Mouse (Mus musculus) kidney, postnatal 25 days (tissue): ENCODE measurements around the gene Dcaf8.

ENCODE experiments used
- DNase-seq, 2 experiments: peaks; one replicate each; pipeline ENCODE4 v3.0.0; 2021; ENCODE audit warnings: mixed read lengths in 2 of 2

Dcaf8 gene

GRCm38 (mm10) chr1:172147835-172148278 lies at the start of gene Dcaf8:
Gene Dcaf8, plus strand, starts transcription at chr1:172148084.
- DNase-seq: peak; percentile 96 to 99

- peak; percentile 93 for DNase-seq
Measured at GRCm38 (mm10) chr1:172099325-172100033, 48.4 kb upstream of the Dcaf8 start.

- no peak for DNase-seq
Measured at GRCm38 (mm10) chr1:172103619-172104018, 44.3 kb upstream of the Dcaf8 start.

- DNase-seq: no peak
Measured at GRCm38 (mm10) chr1:172105101-172105500, 42.8 kb upstream of the Dcaf8 start.

- DNase-seq: no peak
Measured at GRCm38 (mm10) chr1:172107777-172108477, 40.0 kb upstream of the Dcaf8 start.

GRCm38 (mm10) chr1:172116948-172117347 lies 30.9 kb upstream of the Dcaf8 start:
- no peak for DNase-seq

GRCm38 (mm10) chr1:172119100-172119499 lies 28.8 kb upstream of the Dcaf8 start:
- DNase-seq: no peak

- peak; percentile 62 to 67 for DNase-seq
Measured at GRCm38 (mm10) chr1:172119720-172120119, 28.2 kb upstream of the Dcaf8 start.

GRCm38 (mm10) chr1:172122671-172123070 lies 25.2 kb upstream of the Dcaf8 start:
- no peak for DNase-seq

GRCm38 (mm10) chr1:172124572-172124971 lies 23.3 kb upstream of the Dcaf8 start:
- DNase-seq: no peak

- peak; percentile 86 to 92 for DNase-seq
Measured at GRCm38 (mm10) chr1:172126376-172127347, 21.2 kb upstream of the Dcaf8 start, which contains the start of gene Pex19. Gene Pex19, plus strand, starts transcription at chr1:172126755.

- DNase-seq: peak; percentile 26 to 65
Measured at GRCm38 (mm10) chr1:172127487-172127886, 20.4 kb upstream of the Dcaf8 start.

GRCm38 (mm10) chr1:172128563-172128962 lies 19.3 kb upstream of the Dcaf8 start:
- no peak for DNase-seq

GRCm38 (mm10) chr1:172129108-172129507 lies 18.8 kb upstream of the Dcaf8 start:
- DNase-seq: peak; percentile 23 to 42

GRCm38 (mm10) chr1:172129780-172130179 lies 18.1 kb upstream of the Dcaf8 start:
- no peak for DNase-seq

GRCm38 (mm10) chr1:172132319-172132718 lies 15.6 kb upstream of the Dcaf8 start:
- DNase-seq: no peak

- no peak for DNase-seq
Measured at GRCm38 (mm10) chr1:172133535-172133934, 14.3 kb upstream of the Dcaf8 start.

- DNase-seq: no peak
Measured at GRCm38 (mm10) chr1:172134072-172134471, 13.8 kb upstream of the Dcaf8 start.

- no peak for DNase-seq
Measured at GRCm38 (mm10) chr1:172140160-172140559, 7.7 kb upstream of the Dcaf8 start.

GRCm38 (mm10) chr1:172140825-172141224 lies 7.1 kb upstream of the Dcaf8 start:
- DNase-seq: no peak

- DNase-seq: peak; percentile 32 to 63
Measured at GRCm38 (mm10) chr1:172141529-172141928, 6.4 kb upstream of the Dcaf8 start.

GRCm38 (mm10) chr1:172143570-172143969 lies 4.3 kb upstream of the Dcaf8 start:
- DNase-seq: peak; percentile 51 to 81
